Mouse (Mus musculus) forebrain, embryonic 16.5 days (tissue): ENCODE data around the gene Mybpc2. TPM values are rescaled to one million over a fixed set of nuclear protein-coding genes. Genes with fewer than 3 reads are reported as not detected.

Experiments
- ATAC-seq: fragments of 200-750 bp; cut with Nextera tagmentation; 2 replicates; pipeline ENCODE4 v1.8.0; 2017; ENCODE audit warnings: mild to moderate bottlenecking, moderate library complexity
- H3K27ac ChIP-seq: fragments of 300-500 bp; sonication (generic); 2 replicates; pipeline ENCODE4 v1.5.1; 2014; ENCODE audit warnings: low read length, control low read depth
- H3K27me3 ChIP-seq: fragments of 300-500 bp; sonication (generic); replicated peaks from 2 replicates; pipeline ENCODE4 v1.6.1; 2014; ENCODE audit warnings: low read length; ENCODE audit not compliant: control insufficient read depth, insufficient read depth
- H3K36me3 ChIP-seq: fragments of 300-500 bp; sonication (generic); 2 replicates; pipeline ENCODE4 v1.6.1; 2014; ENCODE audit not compliant: control insufficient read depth, insufficient read depth
- H3K4me1 ChIP-seq: fragments of 300-500 bp; sonication (generic); replicated peaks from 2 replicates; pipeline ENCODE4 v1.6.1; 2014; ENCODE audit warnings: low read length; ENCODE audit not compliant: control insufficient read depth, insufficient read depth
- H3K4me2 ChIP-seq: fragments of 300-500 bp; sonication (generic); 2 replicates; pipeline ENCODE4 v1.6.1; 2014; ENCODE audit warnings: mild to moderate bottlenecking, low read length, control low read depth
- H3K4me3 ChIP-seq: fragments of 300-500 bp; sonication (generic); replicated peaks from 2 replicates; pipeline ENCODE4 v1.5.1; 2014; ENCODE audit warnings: mild to moderate bottlenecking, low read length, control low read depth
- H3K9ac ChIP-seq: fragments of 300-500 bp; sonication (generic); replicated peaks from 2 replicates; pipeline ENCODE4 v1.6.1; 2014; ENCODE audit warnings: low read depth, low read length, control low read depth
- H3K9me3 ChIP-seq: fragments of 300-500 bp; sonication (generic); 2 replicates; pipeline ENCODE4 v1.6.1; 2016; ENCODE audit warnings: low read length; ENCODE audit not compliant: control insufficient read depth
- WGBS: fragments of 180-500 bp; shearing (Covaris S2); extraction: QIAGEN DNeasy Blood & Tissue Kit; methylation state at CpG from one replicate; pipeline ENCODE4 v1.1.7; 2014; 5-methylcytosine and 5-hydroxymethylcytosine counted together
- polyA plus RNA-seq: library from polyadenylated mRNA; unstranded; fragments of >200 nt; fragmentation: Nextera tagmentation; extraction: Ambion mirVana; gene quantifications from 2 replicates; pipeline ENCODE4 v1.2.1, GENCODE M21; 2015

Mybpc2 gene
- polyA plus RNA-seq, 1 experiment from 2014 or later, result 0.05 TPM

GRCm38 (mm10) chr7:44531207-44531606 lies 6.8 kb upstream of the Mybpc2 start:
- 51% methylated on average over 5 of the region's 5 CpGs for whole genome bisulfite sequencing

GRCm38 (mm10) chr7:44530507-44530906 lies 6.1 kb upstream of the Mybpc2 start:
- Histone ChIP-seq H3K4me1 (peaks cover 7% of the 10 kb centered on the region), H3K4me3 (no peak overlapping the region), H3K36me3 (no peaks in the 10 kb centered on the region), H3K9me3 (no peaks in the 10 kb centered on the region), H3K27me3 (no peaks in the 10 kb centered on the region), H3K27ac (no peak overlapping the region), H3K9ac (no peak overlapping the region), H3K4me2 (no peak overlapping the region)
- ATAC-seq, result no peak
- 71% methylated on average over 3 of the region's 3 CpGs for whole genome bisulfite sequencing

More at GRCm38 (mm10) chr7:44531207-44531606, 6.8 kb upstream of the Mybpc2 start:
- Histone ChIP-seq H3K4me1 (peaks cover 7% of the 10 kb centered on the region), H3K27me3 (no peaks in the 10 kb centered on the region), H3K27ac (no peak overlapping the region), H3K4me2 (no peak overlapping the region), H3K4me3 (no peak overlapping the region), H3K9me3 (no peaks in the 10 kb centered on the region), H3K9ac (no peak overlapping the region), H3K36me3 (no peaks in the 10 kb centered on the region)
- ATAC-seq, result no peak

GRCm38 (mm10) chr7:44529518-44529917 lies 5.1 kb upstream of the Mybpc2 start:
- H3K9ac ChIP-seq, result no peak overlapping the region
- no peaks in the 10 kb centered on the region for H3K36me3 ChIP-seq
- no peaks in the 10 kb centered on the region for H3K9me3 ChIP-seq
- peaks cover 12% of the 10 kb centered on the region for H3K4me1 ChIP-seq
- 77% methylated on average over 5 of the region's 5 CpGs for WGBS
- no peak for ATAC-seq
- H3K4me2 ChIP-seq, result no peak overlapping the region
- no peaks in the 10 kb centered on the region for H3K27me3 ChIP-seq
- H3K27ac ChIP-seq, result no peak overlapping the region
- no peak overlapping the region for H3K4me3 ChIP-seq

GRCm38 (mm10) chr7:44527483-44528398 lies 3.3 kb upstream of the Mybpc2 start:
- Histone ChIP-seq H3K36me3 (no peaks in the 10 kb centered on the region), H3K9ac (peak overlapping the region; percentile 52), H3K27me3 (0 out of 2 replicates have a peak, but pooled peaks cover 8% of the 10 kb centered on the region), H3K4me2 (peak overlapping the region; percentile 81), H3K4me1 (peaks cover 12% of the 10 kb centered on the region), H3K27ac (no peak overlapping the region), H3K4me3 (peak overlapping the region; percentile 44), H3K9me3 (no peaks in the 10 kb centered on the region)
- 4% methylated on average over 40 of the region's 40 CpGs for WGBS
- ATAC-seq, result peak; percentile 47; the same call in 1 of the 2 replicates

- Histone ChIP-seq H3K27me3 (peaks cover 12% of the 10 kb centered on the region; the same call in 1 of the 2 replicates), H3K9me3 (no peaks in the 10 kb centered on the region), H3K4me2 (no peak overlapping the region), H3K9ac (no peak overlapping the region), H3K27ac (no peak overlapping the region), H3K4me1 (peaks cover 14% of the 10 kb centered on the region), H3K36me3 (no peaks in the 10 kb centered on the region), H3K4me3 (no peak overlapping the region)
- WGBS, result 88% methylated on average over 14 of the region's 14 CpGs
- ATAC-seq, result no peak
Observed at GRCm38 (mm10) chr7:44526414-44527154, 2.1 kb upstream of the Mybpc2 start.

GRCm38 (mm10) chr7:44525126-44525832 lies 823 bp upstream of the Mybpc2 start:
- ATAC-seq, result no peak
- Histone ChIP-seq H3K27me3 (peaks cover 12% of the 10 kb centered on the region; the same call in 1 of the 2 replicates), H3K9ac (no peak overlapping the region), H3K4me3 (no peak overlapping the region), H3K9me3 (no peaks in the 10 kb centered on the region), H3K4me1 (peaks cover 16% of the 10 kb centered on the region), H3K36me3 (no peaks in the 10 kb centered on the region), H3K27ac (no peak overlapping the region), H3K4me2 (peak overlapping the region; percentile 23)
- 12% methylated on average over 22 of the region's 22 CpGs for WGBS

- ATAC-seq, result no peak
Observed at GRCm38 (mm10) chr7:44523056-44523455, 1.4 kb downstream of the Mybpc2 start.

GRCm38 (mm10) chr7:44521710-44522109 lies 2.7 kb downstream of the Mybpc2 start:
- Histone ChIP-seq H3K36me3 (no peaks in the 10 kb centered on the region), H3K4me2 (peak overlapping the region; percentile 36), H3K4me3 (0 out of 2 replicates have a peak overlapping the region, but pooled peaks have one; percentile 11), H3K9ac (0 out of 2 replicates have a peak overlapping the region, but pooled peaks have one; percentile 35), H3K9me3 (no peaks in the 10 kb centered on the region), H3K27me3 (peaks cover 14% of the 10 kb centered on the region; the same call in 1 of the 2 replicates), H3K27ac (no peak overlapping the region), H3K4me1 (peaks cover 9% of the 10 kb centered on the region)
- 3% methylated on average over 20 of the region's 20 CpGs for WGBS
- peak; percentile 71 for ATAC-seq

More at GRCm38 (mm10) chr7:44523056-44523455, 1.4 kb downstream of the Mybpc2 start:
- no peaks in the 10 kb centered on the region for H3K9me3 ChIP-seq
- no peaks in the 10 kb centered on the region for H3K36me3 ChIP-seq
- no peak overlapping the region for H3K4me2 ChIP-seq
- 91% methylated on average over 2 of the region's 2 CpGs for WGBS
- peaks cover 13% of the 10 kb centered on the region for H3K4me1 ChIP-seq
- no peak overlapping the region for H3K4me3 ChIP-seq
- peaks cover 14% of the 10 kb centered on the region; the same call in 1 of the 2 replicates for H3K27me3 ChIP-seq
- no peak overlapping the region for H3K27ac ChIP-seq
- no peak overlapping the region for H3K9ac ChIP-seq
